Mouse (Mus musculus) embryonic facial prominence, embryonic 14.5 days (tissue): Measurements from ENCODE around the gene Thsd4. TPM values are rescaled to one million over a fixed set of nuclear protein-coding genes. Genes with fewer than 3 reads are reported as not detected.
A peak's percentile ranks its signal among the peaks of the same experiment; 100 is the strongest.

Source experiments
- ATAC-seq: fragments of 200-750 bp; cut with Nextera tagmentation; 2 replicates; pipeline ENCODE4 v1.8.0; 2017; ENCODE audit warnings: low read depth, moderate number of reproducible peaks, moderate TSS enrichment
- DNase-seq: peaks from one replicate; pipeline ENCODE4 v3.0.0-alpha.2; 2015; ENCODE audit warnings: low spot score
- H3K27ac ChIP-seq: fragments of 300-500 bp; sonication (generic); replicated peaks from 2 replicates; pipeline ENCODE4 v1.5.1; 2014; ENCODE audit warnings: low read depth, mild to moderate bottlenecking, low read length, moderate library complexity
- H3K27me3 ChIP-seq: fragments of 300-500 bp; sonication (generic); replicated peaks from 2 replicates; pipeline ENCODE4 v1.6.1; 2014; ENCODE audit warnings: low read length; ENCODE audit not compliant: control insufficient read depth, insufficient read depth
- H3K36me3 ChIP-seq: fragments of 300-500 bp; sonication (generic); 2 replicates; pipeline ENCODE4 v1.6.1; 2014; ENCODE audit warnings: low read length, mixed read lengths; ENCODE audit not compliant: control insufficient read depth, insufficient read depth
- H3K4me1 ChIP-seq: fragments of 300-500 bp; sonication (generic); 2 replicates; pipeline ENCODE4 v1.6.1; 2014; ENCODE audit warnings: antibody characterized with exemption, low read length; ENCODE audit not compliant: control insufficient read depth, insufficient read depth
- H3K4me2 ChIP-seq: fragments of 300-500 bp; sonication (generic); 2 replicates; pipeline ENCODE4 v1.6.1; 2014; ENCODE audit warnings: low read depth, mild to moderate bottlenecking, low read length, moderate library complexity, mixed read lengths
- H3K4me3 ChIP-seq: fragments of 300-500 bp; sonication (generic); 2 replicates; pipeline ENCODE4 v1.5.1; 2014; ENCODE audit warnings: low read depth, mild to moderate bottlenecking, low read length
- H3K9ac ChIP-seq: fragments of 300-500 bp; sonication (generic); 2 replicates; pipeline ENCODE4 v1.6.1; 2014; ENCODE audit warnings: low read depth, mild to moderate bottlenecking, low read length, moderate library complexity, mixed read lengths
- H3K9me3 ChIP-seq: fragments of 300-500 bp; sonication (generic); 2 replicates; pipeline ENCODE4 v1.6.1; 2016; ENCODE audit warnings: low read length; ENCODE audit not compliant: control insufficient read depth
- WGBS: fragments of 180-500 bp; shearing (Covaris S2); extraction: QIAGEN DNeasy Blood & Tissue Kit; methylation state at CpG from one replicate; pipeline ENCODE4 v1.1.7; 2014; 5-methylcytosine and 5-hydroxymethylcytosine counted together
- polyA plus RNA-seq: library from polyadenylated mRNA; unstranded; fragments of >200 nt; fragmentation: Nextera tagmentation; extraction: Ambion mirVana; gene quantifications from 2 replicates; pipeline ENCODE4 v1.2.1, GENCODE M21; 2014

The Thsd4 gene
- polyA plus RNA-seq, 1 experiment from 2014 or later, result 26.1 TPM

DNA sequence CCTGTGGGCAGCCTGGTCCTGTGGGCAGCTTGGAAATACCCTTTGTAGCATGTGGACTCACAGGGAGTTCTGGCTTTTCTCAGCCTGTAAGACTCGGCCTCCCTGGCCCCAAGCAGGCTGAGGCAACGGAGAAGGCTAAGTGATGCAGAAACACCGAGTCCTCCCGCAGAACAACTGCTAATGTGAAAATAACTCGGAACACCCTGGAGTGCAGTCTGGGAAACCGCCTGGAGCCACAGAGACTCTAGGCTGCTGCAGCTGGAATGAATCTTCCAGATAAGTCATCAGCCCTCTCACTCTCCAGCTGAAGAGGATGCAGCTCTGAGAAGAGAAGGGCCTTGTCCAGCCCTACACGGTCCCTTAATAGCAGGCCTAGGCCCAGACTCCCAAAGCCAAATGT lies 402.0 kb downstream of the Thsd4 start:
- peak; percentile 73; the same call in 1 of the 2 replicates for ATAC-seq
- Histone ChIP-seq H3K27me3 (0 out of 2 replicates have a peak, but pooled peaks cover 3% of the 10 kb centered on the region), H3K36me3 (no peaks in the 10 kb centered on the region), H3K4me1 (peaks cover 35% of the 10 kb centered on the region), H3K4me2 (no peak overlapping the region), H3K9ac (0 out of 2 replicates have a peak overlapping the region, but pooled peaks have one; percentile 14), H3K9me3 (no peaks in the 10 kb centered on the region), H3K4me3 (no peak overlapping the region), H3K27ac (peak overlapping the region; percentile 81)
- WGBS, result 15% methylated on average over 7 of the region's 7 CpGs
- DNase-seq, result peak; percentile 85

DNA sequence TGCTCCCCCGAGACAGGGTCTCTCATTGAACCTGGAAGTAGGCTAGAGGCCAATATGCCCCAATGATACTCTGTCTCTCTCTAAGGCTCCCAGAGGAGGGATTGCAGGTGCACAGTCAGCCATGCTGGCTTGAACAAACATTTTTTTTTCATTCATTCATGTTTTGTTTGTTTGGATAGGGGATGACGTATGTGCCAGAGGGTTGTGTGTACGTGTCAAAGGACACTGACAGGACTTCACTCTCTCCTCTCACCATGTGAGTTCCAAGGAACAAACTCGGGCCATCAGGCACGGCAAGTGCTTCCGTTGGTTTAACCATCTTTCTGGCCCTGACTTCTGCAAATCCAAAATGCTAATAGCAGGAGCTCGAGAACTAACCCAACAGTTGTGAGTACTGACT lies 404.0 kb downstream of the Thsd4 start:
- no peak for ATAC-seq

DNA sequence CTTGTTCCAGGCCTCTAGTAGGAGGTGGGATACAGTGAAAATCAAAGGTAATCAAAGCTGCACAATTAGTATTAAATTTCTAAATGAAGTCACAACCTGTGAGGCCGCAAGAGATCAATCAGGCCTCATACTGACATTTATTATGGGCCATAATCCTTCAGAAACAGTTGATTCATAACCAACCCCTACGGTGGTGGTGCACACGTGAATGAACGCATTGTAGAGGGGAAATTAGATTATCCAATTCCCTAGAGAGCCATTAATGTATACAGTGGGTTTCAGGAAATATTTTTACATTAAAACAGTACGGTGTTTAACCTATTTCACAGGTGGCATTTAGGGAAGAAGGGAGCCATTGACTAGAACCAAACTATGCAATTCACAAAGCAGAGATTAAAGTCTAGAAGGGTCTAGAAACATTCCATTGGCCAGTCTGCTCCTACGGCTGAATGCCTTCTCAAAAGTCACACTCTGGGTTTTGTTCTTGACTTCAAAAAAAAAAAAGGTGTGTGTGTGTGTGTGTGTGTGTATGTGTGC lies 406.1 kb downstream of the Thsd4 start:
- Histone ChIP-seq H3K9me3 (no peaks in the 10 kb centered on the region), H3K4me3 (no peak overlapping the region), H3K36me3 (no peaks in the 10 kb centered on the region), H3K4me2 (no peak overlapping the region), H3K27me3 (no peaks in the 10 kb centered on the region), H3K4me1 (peaks cover 19% of the 10 kb centered on the region), H3K9ac (no peak overlapping the region), H3K27ac (no peak overlapping the region)
- 57% methylated on average over 6 of the region's 6 CpGs for WGBS
- DNase-seq (no peak), ATAC-seq (no peak)

More for the DNA sequence above, 404.0 kb downstream of the Thsd4 start:
- Histone ChIP-seq H3K4me2 (no peak overlapping the region), H3K36me3 (no peaks in the 10 kb centered on the region), H3K27me3 (no peaks in the 10 kb centered on the region), H3K27ac (no peak overlapping the region), H3K4me1 (peaks cover 30% of the 10 kb centered on the region), H3K9me3 (no peaks in the 10 kb centered on the region), H3K9ac (no peak overlapping the region), H3K4me3 (no peak overlapping the region)
- no peak for DNase-seq
- 77% methylated on average over 7 of the region's 7 CpGs for WGBS

DNA sequence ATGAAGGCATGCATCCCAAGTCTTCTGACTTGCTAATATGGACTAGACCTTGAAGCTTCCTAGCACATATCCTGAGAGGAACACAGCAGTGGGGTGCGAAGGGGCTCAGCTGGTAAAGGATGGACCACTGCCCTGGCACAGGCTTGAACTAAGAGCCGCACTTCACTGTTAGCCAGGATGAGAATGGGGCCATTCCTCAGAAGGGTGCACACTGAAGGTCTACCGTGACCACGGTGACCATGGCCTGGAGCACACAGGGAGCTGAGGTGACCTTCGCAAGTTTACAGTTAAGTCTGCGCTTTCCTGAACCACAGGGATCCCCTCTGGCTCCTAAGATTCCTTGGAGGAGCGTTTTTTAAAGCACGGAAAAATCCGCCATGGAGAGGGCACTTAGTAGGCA lies 406.5 kb downstream of the Thsd4 start:
- H3K9me3 ChIP-seq, result no peaks in the 10 kb centered on the region
- H3K9ac ChIP-seq, result no peak overlapping the region
- DNase-seq (no peak), ATAC-seq (no peak)
- no peak overlapping the region for H3K27ac ChIP-seq
- no peak overlapping the region for H3K4me2 ChIP-seq
- H3K36me3 ChIP-seq, result no peaks in the 10 kb centered on the region
- H3K4me1 ChIP-seq, result peaks cover 21% of the 10 kb centered on the region
- WGBS, result 85% methylated on average over 9 of the region's 9 CpGs
- H3K4me3 ChIP-seq, result no peak overlapping the region
- H3K27me3 ChIP-seq, result no peaks in the 10 kb centered on the region

DNA sequence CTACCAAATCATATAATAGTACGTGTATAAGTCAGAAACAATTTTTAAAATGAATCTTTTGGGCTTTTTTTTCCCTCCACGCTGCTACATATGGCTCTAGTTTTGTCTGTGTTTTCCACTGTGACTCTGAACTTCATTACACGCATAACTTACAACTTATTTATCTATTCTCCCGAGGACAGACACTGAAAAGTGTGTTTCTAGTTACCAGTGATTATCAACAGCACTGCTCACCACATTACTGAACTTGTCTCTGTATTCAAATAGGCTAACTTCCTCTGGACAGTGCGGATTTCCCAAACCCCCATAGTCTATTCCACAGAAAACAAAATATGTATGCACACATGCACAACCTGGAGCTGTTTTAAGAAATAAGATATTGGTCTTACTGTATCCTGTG lies 411.6 kb downstream of the Thsd4 start:
- H3K4me2 ChIP-seq, result no peak overlapping the region
- DNase-seq, result peak; percentile 55
- H3K9me3 ChIP-seq, result no peaks in the 10 kb centered on the region
- no peaks in the 10 kb centered on the region for H3K27me3 ChIP-seq
- peaks cover 21% of the 10 kb centered on the region for H3K4me1 ChIP-seq
- H3K27ac ChIP-seq, result no peak overlapping the region
- H3K9ac ChIP-seq, result no peak overlapping the region
- 0 out of 2 replicates have a peak, but pooled peaks cover 2% of the 10 kb centered on the region for H3K36me3 ChIP-seq
- no peak overlapping the region for H3K4me3 ChIP-seq
- WGBS, result 35% methylated on average over 5 of the region's 5 CpGs
- no peak for ATAC-seq

DNA sequence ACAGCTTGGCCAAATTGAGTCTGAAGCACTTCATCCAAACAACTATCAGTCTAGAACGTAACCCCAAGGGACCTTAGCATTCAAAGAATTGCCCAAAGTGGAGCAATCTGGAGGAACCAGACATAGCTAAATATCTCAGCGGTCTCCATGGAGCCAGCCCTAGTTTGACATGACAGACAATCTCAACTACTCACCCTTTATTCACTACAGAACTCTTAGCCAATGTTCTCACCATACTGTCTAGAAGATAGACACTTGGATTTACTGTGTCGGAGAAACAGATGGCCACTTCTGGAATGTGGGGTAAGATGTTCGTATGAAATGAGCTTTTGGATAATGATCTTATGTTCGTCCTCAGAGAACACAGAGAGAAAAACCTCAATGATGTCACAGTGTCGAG lies 415.2 kb downstream of the Thsd4 start:
- Histone ChIP-seq H3K4me3 (no peak overlapping the region), H3K4me2 (no peak overlapping the region), H3K9ac (no peak overlapping the region), H3K4me1 (peaks cover 27% of the 10 kb centered on the region), H3K36me3 (0 out of 2 replicates have a peak, but pooled peaks cover 2% of the 10 kb centered on the region), H3K27ac (no peak overlapping the region), H3K9me3 (no peaks in the 10 kb centered on the region), H3K27me3 (no peaks in the 10 kb centered on the region)
- no peak for DNase-seq
- no peak for ATAC-seq
- 70% methylated on average over 6 of the region's 6 CpGs for WGBS

DNA sequence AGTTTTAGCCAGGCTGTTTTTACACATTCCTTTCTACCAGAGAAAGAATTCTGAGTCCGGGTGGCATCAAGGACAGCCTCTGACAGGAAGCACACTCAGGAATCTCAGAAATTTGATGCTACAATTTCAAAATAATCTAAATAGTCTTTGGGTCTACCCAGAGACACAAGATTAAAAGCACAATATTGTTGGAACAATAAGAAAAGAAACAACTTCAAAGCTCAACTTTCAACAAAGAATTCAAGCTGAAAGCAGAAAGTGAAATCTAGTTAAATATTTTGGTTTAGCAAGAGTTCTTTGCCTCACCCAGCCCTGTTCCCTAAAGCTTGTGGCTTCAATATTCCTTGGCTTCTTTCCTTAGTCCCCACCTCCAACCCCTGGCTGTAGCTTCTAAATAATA lies 415.7 kb downstream of the Thsd4 start:
- Histone ChIP-seq H3K4me2 (no peak overlapping the region), H3K36me3 (0 out of 2 replicates have a peak, but pooled peaks cover 2% of the 10 kb centered on the region), H3K27me3 (no peaks in the 10 kb centered on the region), H3K4me1 (peaks cover 27% of the 10 kb centered on the region), H3K4me3 (no peak overlapping the region), H3K9ac (no peak overlapping the region), H3K9me3 (no peaks in the 10 kb centered on the region), H3K27ac (no peak overlapping the region)
- ATAC-seq (no peak), DNase-seq (no peak)
- 11% methylated on average over 1 of the region's 1 CpGs for WGBS

DNA sequence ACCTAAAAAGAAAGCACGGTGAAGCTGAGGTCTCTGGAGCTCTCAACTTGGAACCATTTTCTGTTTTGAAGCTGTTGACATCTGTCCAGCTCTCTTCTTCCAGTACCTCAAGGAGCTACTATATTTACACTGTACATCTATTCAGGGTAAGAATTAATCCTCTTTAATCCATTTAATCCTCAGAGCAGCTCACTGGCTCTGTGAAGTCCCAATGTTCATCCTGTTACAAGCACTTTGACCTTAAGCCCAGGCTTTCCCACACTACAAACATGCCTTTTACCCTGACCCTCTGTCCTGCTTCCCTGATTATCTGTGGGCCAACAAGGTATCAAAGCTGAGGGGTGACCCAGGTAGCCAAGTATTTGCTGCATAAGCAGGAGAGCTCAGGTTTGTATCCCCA lies 427.6 kb downstream of the Thsd4 start:
- Histone ChIP-seq H3K27ac (no peak overlapping the region), H3K9me3 (no peaks in the 10 kb centered on the region), H3K4me1 (peaks cover 19% of the 10 kb centered on the region), H3K4me3 (no peak overlapping the region), H3K36me3 (no peaks in the 10 kb centered on the region), H3K27me3 (no peaks in the 10 kb centered on the region), H3K9ac (no peak overlapping the region), H3K4me2 (no peak overlapping the region)
- ATAC-seq (no peak), DNase-seq (no peak)
- 70% methylated on average over 1 of the region's 1 CpGs for WGBS

DNA sequence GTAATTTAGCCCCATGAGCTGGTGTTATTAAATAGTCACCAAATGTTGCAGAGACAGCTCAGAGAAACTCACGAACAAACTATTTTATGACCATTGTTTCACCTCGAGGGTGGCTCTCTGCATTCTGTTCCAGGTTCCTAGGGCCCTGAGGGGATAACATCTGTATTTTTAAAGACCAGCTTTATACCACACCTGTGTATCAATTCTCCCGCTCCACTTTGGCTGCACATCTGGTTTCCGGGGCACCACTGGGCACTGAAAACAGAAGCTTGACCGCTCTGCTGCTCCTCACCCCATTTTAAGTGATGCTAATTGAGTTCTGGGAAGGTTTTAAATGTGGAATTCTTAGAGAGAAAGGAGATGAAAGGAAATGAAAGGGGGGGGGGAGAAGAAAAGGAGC lies 429.4 kb downstream of the Thsd4 start:
- Histone ChIP-seq H3K9me3 (no peaks in the 10 kb centered on the region), H3K27ac (no peak overlapping the region), H3K4me2 (peak overlapping the region; percentile 3; the same call in 1 of the 2 replicates), H3K4me3 (no peak overlapping the region), H3K9ac (no peak overlapping the region), H3K4me1 (peaks cover 19% of the 10 kb centered on the region), H3K36me3 (no peaks in the 10 kb centered on the region), H3K27me3 (no peaks in the 10 kb centered on the region)
- DNase-seq (no peak), ATAC-seq (no peak)
- WGBS, result 32% methylated on average over 5 of the region's 5 CpGs
